Mouse (Mus musculus) stomach, postnatal 0 days (tissue): ENCODE measurements around the gene Popdc2.

Experiments used
- CTCF ChIP-seq: IDR thresholded peaks from 2 replicates; pipeline ENCODE4 v1.5.1; 2016; ENCODE audit warnings: antibody characterized with exemption, low read depth, mild to moderate bottlenecking, moderate library complexity
- EP300 ChIP-seq: optimal IDR thresholded peaks from 2 replicates; pipeline ENCODE3; 2016; ENCODE audit warnings: antibody characterized with exemption

DNA sequence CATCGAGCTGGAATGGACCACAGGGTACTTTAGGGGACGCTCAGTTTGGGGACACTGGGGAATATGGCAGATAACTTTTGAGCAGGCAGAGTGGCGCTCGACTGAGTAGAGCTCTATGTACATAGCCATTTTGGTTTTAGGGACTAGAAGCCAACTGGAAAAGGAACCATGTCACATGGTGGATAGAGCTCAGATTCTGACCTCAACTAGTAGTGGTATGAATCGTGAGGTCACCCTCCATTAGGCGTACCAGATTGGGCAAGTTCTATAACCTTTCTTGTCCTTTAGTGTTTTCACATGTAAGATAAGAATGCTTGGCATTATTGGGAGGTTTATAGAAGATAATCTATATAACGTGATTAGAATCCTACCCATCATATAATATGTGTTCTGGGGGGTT, 28.3 kb downstream of the Popdc2 start:
- no peak for TF ChIP-seq CTCF
- no peak for TF ChIP-seq EP300
